Mouse (Mus musculus) limb, embryonic 14.5 days (tissue): ENCODE data around the gene Anapc4. TPM values are rescaled to one million over a fixed set of nuclear protein-coding genes. Genes with fewer than 3 reads are reported as not detected.

ENCODE experiments used
- ATAC-seq: fragments of 200-750 bp; cut with Nextera tagmentation; 2 replicates; pipeline ENCODE4 v1.8.0; 2017; ENCODE audit warnings: low read depth, moderate number of reproducible peaks, moderate TSS enrichment; ENCODE audit not compliant: low FRiP score
- DNase-seq: peaks from one replicate; pipeline ENCODE4 v3.0.0-alpha.2; 2015; ENCODE audit warnings: low spot score
- H3K27ac ChIP-seq: fragments of 300-500 bp; sonication (generic); replicated peaks from 2 replicates; pipeline ENCODE4 v1.5.1; 2014; ENCODE audit warnings: low read depth, mild to moderate bottlenecking, low read length, moderate library complexity, mixed read lengths
- H3K27me3 ChIP-seq: fragments of 300-500 bp; sonication (generic); 2 replicates; pipeline ENCODE4 v1.6.1; 2014; ENCODE audit warnings: low read length, mixed read lengths; ENCODE audit not compliant: control insufficient read depth, insufficient read depth
- H3K36me3 ChIP-seq: fragments of 300-500 bp; sonication (generic); 2 replicates; pipeline ENCODE4 v1.6.1; 2014; ENCODE audit warnings: mild to moderate bottlenecking, low read length, moderate library complexity, mixed read lengths; ENCODE audit not compliant: control insufficient read depth, insufficient read depth
- H3K4me1 ChIP-seq: fragments of 300-500 bp; sonication (generic); 2 replicates; pipeline ENCODE4 v1.6.1; 2014; ENCODE audit warnings: antibody characterized with exemption, low read length, mixed read lengths; ENCODE audit not compliant: control insufficient read depth, insufficient read depth
- H3K4me2 ChIP-seq: fragments of 300-500 bp; sonication (generic); replicated peaks from 2 replicates; pipeline ENCODE4 v1.6.1; 2014; ENCODE audit warnings: low read depth, mild to moderate bottlenecking, low read length, moderate library complexity; ENCODE audit not compliant: severe bottlenecking
- H3K4me3 ChIP-seq: fragments of 300-500 bp; sonication (generic); replicated peaks from 2 replicates; pipeline ENCODE4 v1.5.1; 2014; ENCODE audit warnings: low read length
- H3K9ac ChIP-seq: fragments of 300-500 bp; sonication (generic); 2 replicates; pipeline ENCODE4 v1.6.1; 2014; ENCODE audit warnings: mild to moderate bottlenecking, low read depth, low read length, moderate library complexity; ENCODE audit not compliant: severe bottlenecking
- H3K9me3 ChIP-seq: fragments of 300-500 bp; sonication (generic); 2 replicates; pipeline ENCODE4 v1.6.1; 2016; ENCODE audit warnings: low read length; ENCODE audit not compliant: control insufficient read depth
- POLR2A ChIP-seq: fragments of 200-500 bp; IDR thresholded peaks from 2 replicates; pipeline ENCODE4 v1.8.0; 2012; ENCODE audit warnings: inconsistent platforms, mild to moderate bottlenecking, moderate library complexity, borderline replicate concordance; ENCODE audit not compliant: insufficient read depth, insufficient read length; ENCODE audit errors: extremely low read depth
- WGBS: fragments of 180-500 bp; shearing (Covaris S2); extraction: QIAGEN DNeasy Blood & Tissue Kit; methylation state at CpG from one replicate; pipeline ENCODE4 v1.1.7; 2014; 5-methylcytosine and 5-hydroxymethylcytosine counted together
- polyA plus RNA-seq, 2 experiments: library from polyadenylated mRNA; depleted of rRNA in 1 of 2; stranded (reverse) in 1 of 2; unstranded in 1 of 2; fragments of >200 nt; fragmentation: Nextera tagmentation in 1 of 2; extraction: Ambion mirVana in 1 of 2; gene quantifications; 2 replicates each; pipeline versions ENCODE4 v1.2.1 to v1.2.3; 2012 to 2014

Anapc4 gene
- polyA plus RNA-seq, 2 experiments: 118 to 149 TPM

DNA sequence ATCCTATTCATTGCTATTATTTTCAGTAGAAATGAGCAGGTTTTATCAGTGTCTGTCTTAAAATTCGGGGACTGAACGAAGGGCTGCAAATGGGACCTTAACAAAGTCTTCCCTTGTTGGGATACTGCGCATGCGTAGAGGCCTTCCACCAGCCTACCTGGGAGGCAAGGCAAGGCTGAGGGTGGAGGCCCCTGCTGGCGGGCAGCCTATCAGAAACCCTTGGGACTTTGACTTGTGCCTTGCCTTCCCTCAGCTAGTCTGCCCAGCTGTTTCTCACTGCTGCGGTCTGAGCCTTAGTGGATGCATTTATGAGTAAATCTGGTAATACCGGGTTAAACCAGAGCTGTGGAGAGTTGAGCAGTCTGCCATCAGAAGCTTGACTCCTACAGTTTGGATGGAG, 20.5 kb upstream of the Anapc4 start:
- ATAC-seq (no peak), DNase-seq (no peak)
- Histone ChIP-seq H3K9me3 (no peaks in the 10 kb centered on the region), H3K4me1 (no peaks in the 10 kb centered on the region), H3K27me3 (no peaks in the 10 kb centered on the region), H3K9ac (no peak overlapping the region), H3K4me2 (no peak overlapping the region), H3K4me3 (no peak overlapping the region), H3K36me3 (peaks cover 35% of the 10 kb centered on the region), H3K27ac (no peak overlapping the region)
- no peak for TF ChIP-seq POLR2A
- 86% methylated on average over 7 of the region's 7 CpGs for WGBS

DNA sequence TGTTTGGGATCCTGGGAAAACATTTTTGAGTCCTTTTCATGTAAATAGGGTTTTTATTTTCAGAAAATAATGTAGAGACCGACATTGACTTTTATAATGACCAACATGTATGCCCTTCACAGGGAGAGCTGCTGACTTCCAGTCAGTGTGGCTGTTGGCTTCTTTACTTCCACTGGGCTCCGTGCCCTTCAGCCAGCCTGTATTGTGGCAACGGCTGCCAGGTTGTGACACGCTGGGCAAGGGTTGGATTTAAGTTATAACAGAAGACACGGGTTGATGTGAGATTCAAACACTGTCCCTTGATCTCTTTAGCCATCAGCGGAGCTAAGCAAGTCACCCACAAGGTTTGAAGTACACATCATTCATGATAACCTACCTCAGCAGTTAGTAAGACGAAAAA, 15.1 kb upstream of the Anapc4 start:
- WGBS: 91% methylated on average over 7 of the region's 7 CpGs
- no peak for DNase-seq
- TF ChIP-seq POLR2A: no peak

GRCm38 (mm10) chr5:52821691-52822090, 12.1 kb upstream of the Anapc4 start:
- Histone ChIP-seq H3K9me3 (no peaks in the 10 kb centered on the region), H3K4me3 (no peak overlapping the region), H3K4me2 (no peak overlapping the region), H3K9ac (no peak overlapping the region), H3K36me3 (peaks cover 39% of the 10 kb centered on the region), H3K27ac (no peak overlapping the region), H3K4me1 (no peaks in the 10 kb centered on the region), H3K27me3 (no peaks in the 10 kb centered on the region)
- TF ChIP-seq POLR2A: no peak
- WGBS: 30% methylated on average over 3 of the region's 3 CpGs
- no peak for ATAC-seq
- DNase-seq: peak; percentile 73

More for the DNA sequence above, 15.1 kb upstream of the Anapc4 start:
- no peak overlapping the region for H3K27ac ChIP-seq
- H3K4me2 ChIP-seq: no peak overlapping the region
- no peak overlapping the region for H3K9ac ChIP-seq
- H3K4me3 ChIP-seq: no peak overlapping the region
- H3K36me3 ChIP-seq: peaks cover 40% of the 10 kb centered on the region
- H3K4me1 ChIP-seq: no peaks in the 10 kb centered on the region
- H3K9me3 ChIP-seq: no peaks in the 10 kb centered on the region
- no peaks in the 10 kb centered on the region for H3K27me3 ChIP-seq
- ATAC-seq: no peak

DNA sequence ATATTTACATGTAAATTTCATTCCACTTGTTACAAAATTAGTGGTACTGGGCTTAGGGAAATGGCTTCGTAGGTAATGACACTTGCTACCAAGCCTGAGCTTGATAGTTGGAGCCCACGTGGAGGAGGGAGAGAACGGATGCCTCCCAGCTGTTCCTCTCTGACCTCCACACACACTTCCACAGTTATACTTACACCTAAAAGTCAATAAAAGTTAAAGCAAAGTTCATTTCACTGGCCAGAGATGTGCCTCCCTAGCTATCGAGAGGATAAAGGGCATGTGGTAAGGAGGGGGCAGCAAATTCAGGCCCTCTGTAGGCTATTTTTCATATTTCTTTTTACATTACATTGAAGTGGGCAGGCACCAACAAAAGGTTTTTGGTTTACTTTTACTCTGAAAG, 5.9 kb upstream of the Anapc4 start:
- DNase-seq (no peak), ATAC-seq (peak; percentile 34; the same call in 1 of the 2 replicates)
- no peaks in the 10 kb centered on the region for H3K4me1 ChIP-seq
- no peak for TF ChIP-seq POLR2A
- H3K4me2 ChIP-seq: no peak overlapping the region
- H3K27me3 ChIP-seq: no peaks in the 10 kb centered on the region
- WGBS: 84% methylated on average over 4 of the region's 4 CpGs
- H3K36me3 ChIP-seq: peaks cover 18% of the 10 kb centered on the region; the same call in 1 of the 2 replicates
- no peaks in the 10 kb centered on the region for H3K9me3 ChIP-seq
- no peak overlapping the region for H3K9ac ChIP-seq
- H3K27ac ChIP-seq: no peak overlapping the region
- H3K4me3 ChIP-seq: no peak overlapping the region

DNA sequence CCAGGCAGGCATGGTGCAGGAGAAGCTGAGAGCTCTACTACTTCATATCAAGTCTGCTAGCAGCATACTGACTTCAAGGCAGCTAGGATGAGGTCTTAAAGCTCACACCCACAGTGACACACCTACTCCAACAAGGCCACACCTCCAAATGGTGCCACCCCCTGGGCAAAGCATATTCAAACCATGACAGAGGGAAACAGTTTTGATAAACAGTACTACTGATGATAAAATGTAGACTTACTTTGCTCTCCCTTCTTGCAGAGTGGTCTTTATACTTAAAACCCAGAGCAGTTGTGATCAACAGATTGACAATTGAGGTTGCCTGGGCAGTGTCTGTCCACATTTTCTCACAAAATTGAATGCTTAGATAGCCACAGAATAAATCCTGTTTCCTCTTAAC, 807 bp upstream of the Anapc4 start:
- peak overlapping the region; percentile 67 for H3K4me2 ChIP-seq
- ATAC-seq: no peak
- H3K4me1 ChIP-seq: peaks cover 9% of the 10 kb centered on the region
- no peaks in the 10 kb centered on the region for H3K27me3 ChIP-seq
- peaks cover 16% of the 10 kb centered on the region; the same call in 1 of the 2 replicates for H3K36me3 ChIP-seq
- H3K27ac ChIP-seq: peak overlapping the region; percentile 83
- DNase-seq: no peak
- peak overlapping the region; percentile 46; the same call in 1 of the 2 replicates for H3K9ac ChIP-seq
- H3K9me3 ChIP-seq: no peaks in the 10 kb centered on the region
- H3K4me3 ChIP-seq: peak overlapping the region; percentile 69
- no peak for TF ChIP-seq POLR2A

DNA sequence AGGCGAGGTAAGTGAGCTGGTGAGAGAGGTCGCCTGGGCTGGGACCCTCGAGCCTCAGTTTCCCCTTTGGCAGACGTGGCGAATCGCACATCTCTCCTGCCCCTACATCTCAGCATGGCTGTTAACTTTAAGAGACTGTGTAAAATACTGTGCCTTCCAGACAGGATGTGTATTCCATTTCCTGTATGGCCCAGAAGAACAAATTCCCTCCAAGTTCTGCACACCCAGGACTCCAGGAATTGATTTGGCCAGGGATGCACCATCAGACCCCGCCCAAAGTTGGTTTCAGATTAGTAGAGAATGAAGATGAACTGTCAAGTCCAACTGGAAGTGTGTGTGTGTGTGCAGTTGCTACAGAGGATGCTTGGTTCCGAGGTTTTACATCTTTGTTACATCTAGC, 574 bp downstream of the Anapc4 start:
- H3K9ac ChIP-seq: peak overlapping the region; percentile 74
- H3K4me3 ChIP-seq: peak overlapping the region; percentile 69
- DNase-seq (no peak), ATAC-seq (no peak; the same call in 1 of the 2 replicates)
- peak overlapping the region; percentile 67 for H3K4me2 ChIP-seq
- TF ChIP-seq POLR2A: no peak
- H3K27ac ChIP-seq: peak overlapping the region; percentile 83
- peaks cover 26% of the 10 kb centered on the region for H3K36me3 ChIP-seq
- H3K27me3 ChIP-seq: no peaks in the 10 kb centered on the region
- H3K9me3 ChIP-seq: no peaks in the 10 kb centered on the region
- 9% methylated on average over 8 of the region's 8 CpGs for WGBS
- peaks cover 9% of the 10 kb centered on the region for H3K4me1 ChIP-seq
